In the genomic region with DNA sequence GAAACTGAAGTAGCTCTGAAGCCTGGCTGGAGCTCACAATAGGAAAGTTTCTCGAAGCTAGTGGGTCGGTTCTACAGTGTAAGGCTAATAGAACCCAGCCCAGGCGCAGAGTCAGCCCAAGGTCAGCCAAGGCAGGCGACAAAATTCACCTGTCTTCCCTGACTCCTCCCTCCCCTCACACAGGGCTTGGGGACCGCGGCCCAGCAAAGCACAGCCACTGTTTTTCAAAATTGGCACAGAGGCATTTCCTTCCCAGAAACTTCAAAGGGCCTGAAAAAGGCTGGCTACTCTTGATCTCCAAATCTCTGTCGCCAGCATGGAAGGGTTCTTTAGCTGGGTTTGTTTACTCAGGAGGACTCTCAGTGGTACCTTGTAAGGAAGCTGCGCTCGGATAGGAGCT, we compare ENCODE assay signal across 10 mouse cellular contexts. TPM values are rescaled to one million over a fixed set of nuclear protein-coding genes. Genes with fewer than 3 reads are reported as not detected.
A peak's percentile ranks its signal among the peaks of the same experiment; 100 is the strongest.
DNase-seq lines count a peak whose midpoint lies in the region; ATAC-seq and TF ChIP-seq lines count a peak whose summit lies in the region.
"Had no signal": no experiment of that assay in that cellular context is flagged by ENCODE, and none has a peak within 500 bp of the region (broad histone marks: within the 10 kb centered on the region; RNA-seq: fewer than 3 reads in every experiment).

No protein-coding gene starts in this region.

- H3K4me2 ChIP-seq in forebrain, embryonic 16.5 days (ENCODE audit: low read length) = no peak overlapping the region
- peak overlapping the region; percentile 80 for H3K4me2 ChIP-seq in hindbrain, postnatal 0 days (ENCODE audit: low read depth, low read length)
- peak overlapping the region; percentile 66; the same call in 1 of the 2 replicates for H3K4me2 ChIP-seq in midbrain, embryonic 11.5 days

- no peak for ATAC-seq in forebrain, embryonic 16.5 days
- no peak for ATAC-seq in hindbrain, postnatal 0 days
- no peak for ATAC-seq in midbrain, embryonic 11.5 days (ENCODE audit: low FRiP score)

- TF ChIP-seq CTCF in hindbrain, postnatal 0 days (IDR thresholded peaks at IDR 0.05; ENCODE audit: low read depth) = no peak

- no peaks in the 10 kb centered on the region for H3K9me3 ChIP-seq in forebrain, embryonic 10.5 days
- no peaks in the 10 kb centered on the region for H3K9me3 ChIP-seq in forebrain, embryonic 16.5 days (ENCODE audit: control insufficient read depth, low read length)
- no peaks in the 10 kb centered on the region for H3K9me3 ChIP-seq in hindbrain, postnatal 0 days (ENCODE audit: low read length)
- H3K9me3 ChIP-seq in midbrain, embryonic 11.5 days (ENCODE audit: control insufficient read depth, low read length) = no peaks in the 10 kb centered on the region
- H3K9me3 ChIP-seq: liver, embryonic 15.5 days had no signal

- intact Hi-C loops in gastrocnemius, postnatal 36 days (cut with DNase I) = no loop called here

- 7% methylated on average over 9 of the region's 9 CpGs for WGBS in forebrain, embryonic 10.5 days
- WGBS in forebrain, embryonic 16.5 days = 5% methylated on average over 9 of the region's 9 CpGs
- 6% methylated on average over 9 of the region's 9 CpGs for WGBS in hindbrain, postnatal 0 days
- 7% methylated on average over 9 of the region's 9 CpGs for WGBS in midbrain, embryonic 11.5 days

- peaks cover 81% of the 10 kb centered on the region for H3K27me3 ChIP-seq in forebrain, embryonic 10.5 days (ENCODE audit: poor library complexity, severe bottlenecking)
- peaks cover 41% of the 10 kb centered on the region for H3K27me3 ChIP-seq in forebrain, embryonic 16.5 days (replicated peaks; ENCODE audit: control insufficient read depth, insufficient read depth, low read length)
- peaks cover 23% of the 10 kb centered on the region for H3K27me3 ChIP-seq in hindbrain, postnatal 0 days (ENCODE audit: insufficient read depth, low read length)
- peaks cover 29% of the 10 kb centered on the region for H3K27me3 ChIP-seq in midbrain, embryonic 11.5 days (ENCODE audit: control insufficient read depth, insufficient read depth, low read length)

- H3K4me3 ChIP-seq in forebrain, embryonic 10.5 days = peak overlapping the region; percentile 58
- no peak overlapping the region for H3K4me3 ChIP-seq in forebrain, embryonic 16.5 days (replicated peaks; ENCODE audit: low read length)
- H3K4me3 ChIP-seq in hindbrain, postnatal 0 days (ENCODE audit: low read length) = peak overlapping the region; percentile 45
- peak overlapping the region; percentile 32 for H3K4me3 ChIP-seq in midbrain, embryonic 11.5 days (ENCODE audit: low read depth, low read length)

- no peak overlapping the region for H3K9ac ChIP-seq in forebrain, embryonic 16.5 days (replicated peaks; ENCODE audit: low read depth, low read length)
- H3K9ac ChIP-seq in hindbrain, postnatal 0 days (replicated peaks; ENCODE audit: low read length) = no peak overlapping the region
- no peak overlapping the region for H3K9ac ChIP-seq in midbrain, embryonic 11.5 days (ENCODE audit: low read length)
- H3K9ac ChIP-seq: liver, embryonic 15.5 days had no signal

- DNase-seq in forebrain, embryonic 10.5 days (ENCODE audit: extremely low spot score, low spot score) = no peak
- peak; percentile 26 for DNase-seq in ZHBTc4 (ENCODE audit: low read depth, low spot score)
- DNase-seq in hindbrain, postnatal 0 days (ENCODE audit: low spot score) = no peak
- DNase-seq in midbrain, embryonic 11.5 days (ENCODE audit: low spot score, missing footprints) = peak; percentile 87
- no peak for DNase-seq in gastrocnemius, adult 18-20 months (ENCODE audit: low spot score)
- DNase-seq in retina, postnatal 1 day = no peak
- no peak for DNase-seq in gastrocnemius, postnatal 36 days

- H3K4me1 ChIP-seq in forebrain, embryonic 10.5 days = peaks cover 15% of the 10 kb centered on the region
- peaks cover 7% of the 10 kb centered on the region for H3K4me1 ChIP-seq in forebrain, embryonic 16.5 days (replicated peaks; ENCODE audit: control insufficient read depth, insufficient read depth, low read length)
- H3K4me1 ChIP-seq in hindbrain, postnatal 0 days (ENCODE audit: insufficient read depth, low read length) = no peaks in the 10 kb centered on the region
- H3K4me1 ChIP-seq in midbrain, embryonic 11.5 days (ENCODE audit: control insufficient read depth, insufficient read depth, low read length) = peaks cover 6% of the 10 kb centered on the region; the same call in 1 of the 2 replicates
- H3K4me1 ChIP-seq: liver, embryonic 15.5 days had no signal

- no peak overlapping the region for H3K27ac ChIP-seq in forebrain, embryonic 10.5 days
- no peak overlapping the region for H3K27ac ChIP-seq in forebrain, embryonic 16.5 days (ENCODE audit: low read length)
- no peak overlapping the region for H3K27ac ChIP-seq in hindbrain, postnatal 0 days
- H3K27ac ChIP-seq in midbrain, embryonic 11.5 days (ENCODE audit: low read depth, low read length) = no peak overlapping the region
- H3K27ac ChIP-seq: liver, embryonic 15.5 days had no signal

- no peaks in the 10 kb centered on the region for H3K36me3 ChIP-seq in forebrain, embryonic 10.5 days (replicated peaks)
- no peaks in the 10 kb centered on the region for H3K36me3 ChIP-seq in forebrain, embryonic 16.5 days (ENCODE audit: control insufficient read depth, insufficient read depth)
- H3K36me3 ChIP-seq in hindbrain, postnatal 0 days (ENCODE audit: insufficient read depth, low read length) = no peaks in the 10 kb centered on the region
- no peaks in the 10 kb centered on the region for H3K36me3 ChIP-seq in midbrain, embryonic 11.5 days (ENCODE audit: control insufficient read depth, insufficient read depth, low read length)
- H3K36me3 ChIP-seq: liver, embryonic 15.5 days had no signal

RNA-seq across cellular contexts. Expression of a gene that starts 1.1 kb away (rescaled TPM):
- 0.21 and 0.29 TPM in 2 replicates for polyA plus RNA-seq in forebrain, embryonic 10.5 days (2016; fragmentation: Nextera tagmentation; extraction: Ambion mirVana)
- 0.72 and 1.8 TPM in 2 replicates for polyA plus RNA-seq in forebrain, embryonic 16.5 days (2015; fragmentation: Nextera tagmentation; extraction: Ambion mirVana)
- 3.2 and 4.3 TPM in 2 replicates for total RNA-seq in hindbrain, postnatal 0 days (2014; rRNA removed)
- 4.8 and 5.2 TPM in 2 replicates for polyA plus RNA-seq in hindbrain, postnatal 0 days (2015; fragmentation: Nextera tagmentation; extraction: Ambion mirVana)
- polyA plus RNA-seq in midbrain, embryonic 11.5 days (2014; fragmentation: Nextera tagmentation; extraction: Ambion mirVana) = 0.77 and 1.9 TPM in 2 replicates
- total RNA-seq in gastrocnemius, adult 18-20 months (2021) = 1 to 10 TPM; 1.6 to 1.9 TPM
- 1 to 10 TPM; 1.6 to 4.4 TPM for total RNA-seq in gastrocnemius, postnatal 36 days (2021)
- total RNA-seq: hematopoietic stem cell, adult 5-6 weeks had no signal

Comparison
In these comparisons a context has a peak if more than half of its experiments do, and no peak if none do; other contexts are left out.
1. DNase-seq: peak in ZHBTc4 (single experiment) and midbrain, embryonic 11.5 days (single experiment); none in forebrain, embryonic 10.5 days (single experiment), hindbrain, postnatal 0 days (single experiment), gastrocnemius, adult 18-20 months (single experiment), retina, postnatal 1 day (single experiment) and gastrocnemius, postnatal 36 days (0 of 2).